Comparison of ENCODE assay signal across 8 mouse cellular contexts in genomic region chr17:73107158-73108157, GRCm38 (mm10). TPM values are rescaled to one million over a fixed set of nuclear protein-coding genes. Genes with fewer than 3 reads are reported as not detected.
DNase-seq lines count a peak whose midpoint lies in the region; ATAC-seq and TF ChIP-seq lines count a peak whose summit lies in the region.

TSS of gene Lclat1 (plus strand) at chr17:73107985.

- H3K79me2 ChIP-seq in C2C12 (ENCODE audit: control insufficient read depth, insufficient read depth), result peaks cover 31% of the 10 kb centered on the region

- peak; percentile 98 for DNase-seq in brain, embryonic 14.5 days (ENCODE audit: low read depth)
- DNase-seq in kidney, postnatal 0 days (ENCODE audit: low spot score), result peak; percentile 97
- DNase-seq in liver, embryonic 11.5 days (ENCODE audit: low spot score), result peak; percentile 88
- DNase-seq in naive thymus-derived CD4-positive, alpha-beta T cell, adult 2 months (ENCODE audit: low read depth), result peak; percentile 97

- H3K36me3 ChIP-seq in C2C12 (ENCODE audit: control insufficient read depth, insufficient read depth), result no peaks in the 10 kb centered on the region
- H3K36me3 ChIP-seq in erythroblast, embryonic 14.5 days (ENCODE audit: control insufficient read depth), result no peaks in the 10 kb centered on the region
- peaks cover 2% of the 10 kb centered on the region; the same call in 1 of the 2 replicates for H3K36me3 ChIP-seq in heart, embryonic 12.5 days
- H3K36me3 ChIP-seq in kidney, postnatal 0 days (ENCODE audit: insufficient read depth, low read length), result no peaks in the 10 kb centered on the region
- H3K36me3 ChIP-seq in liver, embryonic 11.5 days (ENCODE audit: control insufficient read depth, insufficient read depth, low read length), result no peaks in the 10 kb centered on the region
- no peaks in the 10 kb centered on the region for H3K36me3 ChIP-seq in stomach, embryonic 14.5 days (ENCODE audit: control insufficient read depth, insufficient read depth, low read length)

- no peak for TF ChIP-seq CTCF in C2C12 (IDR thresholded peaks at IDR 0.05; ENCODE audit: control insufficient read depth, insufficient read depth, insufficient read length)
- TF ChIP-seq CTCF in brain, embryonic 14.5 days (IDR thresholded peaks at IDR 0.05; ENCODE audit: borderline replicate concordance, extremely low read depth, insufficient read depth, insufficient read length), result no peak
- no peak for TF ChIP-seq CTCF in kidney, postnatal 0 days (IDR thresholded peaks at IDR 0.05; ENCODE audit: low read depth)

- H3K27me3 ChIP-seq in C2C12 (ENCODE audit: control insufficient read depth, insufficient read depth, insufficient read length), result no peaks in the 10 kb centered on the region
- H3K27me3 ChIP-seq in erythroblast, embryonic 14.5 days (ENCODE audit: control insufficient read depth), result peaks cover 6% of the 10 kb centered on the region; the same call in 1 of the 2 replicates
- H3K27me3 ChIP-seq in heart, embryonic 12.5 days (replicated peaks), result no peaks in the 10 kb centered on the region
- no peaks in the 10 kb centered on the region for H3K27me3 ChIP-seq in kidney, postnatal 0 days (ENCODE audit: insufficient read depth, low read length)
- H3K27me3 ChIP-seq in liver, embryonic 11.5 days (replicated peaks; ENCODE audit: control insufficient read depth, insufficient read depth, low read length), result no peaks in the 10 kb centered on the region
- no peaks in the 10 kb centered on the region for H3K27me3 ChIP-seq in stomach, embryonic 14.5 days (ENCODE audit: control insufficient read depth, insufficient read depth, low read length)

- peak within 1 kb of the TSS; percentile 98 for H3K9ac ChIP-seq in heart, embryonic 12.5 days
- H3K9ac ChIP-seq in kidney, postnatal 0 days (ENCODE audit: low read depth, low read length), result peak within 1 kb of the TSS; percentile 87
- peak within 1 kb of the TSS; percentile 82 for H3K9ac ChIP-seq in liver, embryonic 11.5 days (ENCODE audit: low read depth, low read length)
- peak within 1 kb of the TSS; percentile 77 for H3K9ac ChIP-seq in stomach, embryonic 14.5 days (replicated peaks; ENCODE audit: low read depth, low read length)

- peak; percentile 99 for ATAC-seq in heart, embryonic 12.5 days (ENCODE audit: insufficient number of reproducible peaks, low FRiP score)
- ATAC-seq in kidney, postnatal 0 days (replicated peaks; ENCODE audit: low FRiP score, low read depth), result peak; percentile 99
- ATAC-seq in liver, embryonic 11.5 days (replicated peaks; ENCODE audit: low FRiP score), result peak; percentile 99
- ATAC-seq in stomach, embryonic 14.5 days (ENCODE audit: insufficient number of reproducible peaks, insufficient read depth, low FRiP score, low read depth), result peak; percentile 98

- peak within 1 kb of the TSS; percentile 96 for H3ac ChIP-seq in C2C12 (ENCODE audit: control insufficient read depth, insufficient read length, low read depth)

- WGBS in heart, embryonic 12.5 days, result 5% methylated on average over 51 of the region's 51 CpGs
- 4% methylated on average over 49 of the region's 51 CpGs for WGBS in kidney, postnatal 0 days
- WGBS in liver, embryonic 11.5 days, result 5% methylated on average over 51 of the region's 51 CpGs
- WGBS in stomach, embryonic 14.5 days, result 5% methylated on average over 51 of the region's 51 CpGs

- H3K9me3 ChIP-seq in erythroblast, embryonic 14.5 days (ENCODE audit: control insufficient read depth, low read length), result no peaks in the 10 kb centered on the region
- H3K9me3 ChIP-seq in heart, embryonic 12.5 days (replicated peaks), result no peaks in the 10 kb centered on the region
- H3K9me3 ChIP-seq in kidney, postnatal 0 days (replicated peaks; ENCODE audit: low read length), result no peaks in the 10 kb centered on the region
- no peaks in the 10 kb centered on the region for H3K9me3 ChIP-seq in liver, embryonic 11.5 days (ENCODE audit: control insufficient read depth, low read length)
- no peaks in the 10 kb centered on the region for H3K9me3 ChIP-seq in stomach, embryonic 14.5 days (ENCODE audit: control insufficient read depth, low read depth, low read length)

- H3K27ac ChIP-seq in heart, embryonic 12.5 days (ENCODE audit: poor library complexity, severe bottlenecking), result peak within 1 kb of the TSS; percentile 79
- H3K27ac ChIP-seq in kidney, postnatal 0 days, result peak within 1 kb of the TSS; percentile 84
- H3K27ac ChIP-seq in liver, embryonic 11.5 days (ENCODE audit: low read depth, low read length), result no peak within 1 kb of the TSS
- peak within 1 kb of the TSS; percentile 61 for H3K27ac ChIP-seq in stomach, embryonic 14.5 days (ENCODE audit: low read length)

- peak within 1 kb of the TSS; percentile 99 for H3K4me2 ChIP-seq in heart, embryonic 12.5 days
- H3K4me2 ChIP-seq in kidney, postnatal 0 days (ENCODE audit: low read length), result peak within 1 kb of the TSS; percentile 92
- H3K4me2 ChIP-seq in liver, embryonic 11.5 days, result peak within 1 kb of the TSS; percentile 98
- peak within 1 kb of the TSS; percentile 95 for H3K4me2 ChIP-seq in stomach, embryonic 14.5 days (replicated peaks; ENCODE audit: low read depth, low read length)

- TF ChIP-seq POLR2A in brain, embryonic 14.5 days (IDR thresholded peaks at IDR 0.05; ENCODE audit: borderline replicate concordance, extremely low read depth, insufficient read depth, insufficient read length, poor library complexity, severe bottlenecking), result peak; percentile 51; the same call in 1 of the 2 replicates

- peaks cover 19% of the 10 kb centered on the region for H3K4me1 ChIP-seq in erythroblast, embryonic 14.5 days (ENCODE audit: control insufficient read depth)
- H3K4me1 ChIP-seq in heart, embryonic 12.5 days (replicated peaks), result peaks cover 19% of the 10 kb centered on the region
- H3K4me1 ChIP-seq in kidney, postnatal 0 days (replicated peaks; ENCODE audit: insufficient read depth, low read length), result no peaks in the 10 kb centered on the region
- H3K4me1 ChIP-seq in liver, embryonic 11.5 days (replicated peaks; ENCODE audit: control insufficient read depth, insufficient read depth, low read length), result peaks cover 8% of the 10 kb centered on the region; the same call in 1 of the 2 replicates
- H3K4me1 ChIP-seq in stomach, embryonic 14.5 days (ENCODE audit: control insufficient read depth, insufficient read depth, low read length), result 0 out of 2 replicates have a peak, but pooled peaks cover 6% of the 10 kb centered on the region

- H3K79me3 ChIP-seq in C2C12 (ENCODE audit: low read depth), result peaks cover 3% of the 10 kb centered on the region

- H3K4me3 ChIP-seq in C2C12 (ENCODE audit: insufficient read depth, poor library complexity, severe bottlenecking), result peak within 1 kb of the TSS; percentile 68
- peak within 1 kb of the TSS; percentile 82 for H3K4me3 ChIP-seq in erythroblast, embryonic 14.5 days (replicated peaks)
- peak within 1 kb of the TSS; percentile 92 for H3K4me3 ChIP-seq in heart, embryonic 12.5 days
- H3K4me3 ChIP-seq in kidney, postnatal 0 days (replicated peaks; ENCODE audit: low read depth, low read length), result peak within 1 kb of the TSS; percentile 85
- peak within 1 kb of the TSS; percentile 78 for H3K4me3 ChIP-seq in liver, embryonic 11.5 days (ENCODE audit: low read depth, low read length)
- peak within 1 kb of the TSS; percentile 92 for H3K4me3 ChIP-seq in stomach, embryonic 14.5 days (ENCODE audit: low read depth, low read length)

TF ChIP-seq in C2C12, 6 proteins besides CTCF, POLR2A, EP300 and RAD21:
- TF ChIP-seq MYOD1 (IDR thresholded peaks at IDR 0.05; ENCODE audit: control insufficient read depth, insufficient read length, low read depth) (no peak), MAX (IDR thresholded peaks at IDR 0.05) (no peak), FOSL1 (IDR thresholded peaks at IDR 0.05; ENCODE audit: insufficient read depth, low read length, poor library complexity, severe bottlenecking) (no peak), MYOG (IDR thresholded peaks at IDR 0.05; ENCODE audit: control insufficient read depth, extremely low read depth, insufficient read length) (no peak), USF1 (IDR thresholded peaks at IDR 0.05; ENCODE audit: low read depth) (no peak), CEBPB (IDR thresholded peaks at IDR 0.05; ENCODE audit: low read depth) (peak; percentile 6)

RNA-seq across cellular contexts. Expression of gene Lclat1, which starts in this region (rescaled TPM):
- polyA plus RNA-seq in C2C12 (2012; fragmentation: generic; extraction: Trizol), result 20.4 TPM
- polyA plus RNA-seq in brain, embryonic 14.5 days (2012; rRNA removed), result 9.1 and 16.2 TPM in 2 replicates
- not detected in 2 replicates for polyA plus RNA-seq in erythroblast, embryonic 14.5 days (2012)
- 47.0 and 51.3 TPM in 2 replicates for polyA plus RNA-seq in heart, embryonic 12.5 days (2016; fragmentation: Nextera tagmentation; extraction: Ambion mirVana)
- 12.5 and 14.5 TPM in 2 replicates for polyA plus RNA-seq in kidney, postnatal 0 days (2015; fragmentation: Nextera tagmentation; extraction: Ambion mirVana)
- 11.4 and 13.3 TPM in 2 replicates for polyA plus RNA-seq in liver, embryonic 11.5 days (2014; fragmentation: Nextera tagmentation; extraction: Ambion mirVana)
- polyA plus RNA-seq in stomach, embryonic 14.5 days (2014; fragmentation: Nextera tagmentation; extraction: Ambion mirVana), result 20.0 and 22.2 TPM in 2 replicates
